Mouse (Mus musculus) G1E (cell line): ENCODE results near the gene Arid3b. TPM values are rescaled to one million over a fixed set of nuclear protein-coding genes. Genes with fewer than 3 reads are reported as not detected.
A peak's percentile ranks its signal among the peaks of the same experiment; 100 is the strongest.

Experiments used
- ATAC-seq: 2 replicates; pipeline ENCODE4 v1.8.0; 2016; ENCODE audit warnings: mild to moderate bottlenecking; ENCODE audit not compliant: insufficient number of reproducible peaks, poor library complexity, low FRiP score, severe bottlenecking; ENCODE audit errors: extremely low read depth
- DNase-seq: peaks from one replicate; pipeline ENCODE4 v3.0.0; 2012; ENCODE audit warnings: low spot score
- H3K27me3 ChIP-seq: 2 replicates; pipeline ENCODE4 v1.6.1; 2012; ENCODE audit warnings: mild to moderate bottlenecking, low read length, inconsistent platforms; ENCODE audit not compliant: insufficient read depth
- H3K36me3 ChIP-seq: replicated peaks from 2 replicates; pipeline ENCODE3; 2012; ENCODE audit warnings: mild to moderate bottlenecking, inconsistent platforms
- H3K4me1 ChIP-seq: 2 replicates; pipeline ENCODE4 v1.6.1; 2012; ENCODE audit warnings: low read depth, low read length, inconsistent platforms, mixed read lengths; ENCODE audit not compliant: insufficient read depth
- H3K4me3 ChIP-seq: 2 replicates; pipeline ENCODE4 v1.5.1; 2012; ENCODE audit warnings: low read depth, mild to moderate bottlenecking, inconsistent platforms, low read length, moderate library complexity, mixed read lengths
- H3K9me3 ChIP-seq: replicated peaks from 2 replicates; pipeline ENCODE4 v1.6.1; 2012; ENCODE audit warnings: inconsistent platforms
- CTCF ChIP-seq: IDR thresholded peaks from 2 replicates; pipeline ENCODE4 v1.5.1; 2012; ENCODE audit warnings: low read depth, low read length, inconsistent platforms, mixed read lengths
- GATA1 ChIP-seq: IDR thresholded peaks from 2 replicates; pipeline ENCODE4 v1.6.1; 2012; ENCODE audit warnings: borderline replicate concordance, low read length, inconsistent platforms, mixed read lengths
- GATA2 ChIP-seq: IDR thresholded peaks from 2 replicates; pipeline ENCODE4 v1.6.1; 2012; ENCODE audit warnings: low read depth, low read length, inconsistent platforms, borderline replicate concordance
- POLR2AphosphoS5 ChIP-seq: IDR thresholded peaks from 2 replicates; pipeline ENCODE4 v1.6.1; 2012; ENCODE audit warnings: low read depth, low read length, inconsistent platforms; ENCODE audit not compliant: insufficient replicate concordance
- TAL1 ChIP-seq: conservative IDR thresholded peaks from 2 replicates; pipeline ENCODE4 v1.6.1; 2012; ENCODE audit warnings: low read depth, low read length, inconsistent platforms, mixed read lengths
- polyA plus RNA-seq: library from polyadenylated mRNA; stranded (reverse); fragments of >175 nt; gene quantifications from 2 replicates; pipeline ENCODE4 v1.2.3, GENCODE M21; 2012
- total RNA-seq, 2 experiments: library from RNA; stranded (forward) in 1 of 2; stranded (reverse) in 1 of 2; fragments of 200-1000 nt in 1 of 2; fragments of >200 nt in 1 of 2; fragmentation: Nextera tagmentation in 1 of 2; gene quantifications; 2 replicates each; pipeline ENCODE4 v1.2.3; 2014 to 2017

Gene Arid3b
- total and polyA plus RNA-seq, 3 experiments: 6.1 to 19.5 (median 7.4) TPM

GRCm38 (mm10) chr9:57760416-57761146 lies 76.0 kb downstream of the Arid3b start:
- ATAC-seq: no peak
- no peak overlapping the region for H3K4me3 ChIP-seq
- peaks cover 75% of the 10 kb centered on the region for H3K36me3 ChIP-seq
- no peak for TF ChIP-seq CTCF
- H3K27me3 ChIP-seq: no peaks in the 10 kb centered on the region
- DNase-seq: no peak
- H3K4me1 ChIP-seq: peaks cover 66% of the 10 kb centered on the region
- no peaks in the 10 kb centered on the region for H3K9me3 ChIP-seq

DNA sequence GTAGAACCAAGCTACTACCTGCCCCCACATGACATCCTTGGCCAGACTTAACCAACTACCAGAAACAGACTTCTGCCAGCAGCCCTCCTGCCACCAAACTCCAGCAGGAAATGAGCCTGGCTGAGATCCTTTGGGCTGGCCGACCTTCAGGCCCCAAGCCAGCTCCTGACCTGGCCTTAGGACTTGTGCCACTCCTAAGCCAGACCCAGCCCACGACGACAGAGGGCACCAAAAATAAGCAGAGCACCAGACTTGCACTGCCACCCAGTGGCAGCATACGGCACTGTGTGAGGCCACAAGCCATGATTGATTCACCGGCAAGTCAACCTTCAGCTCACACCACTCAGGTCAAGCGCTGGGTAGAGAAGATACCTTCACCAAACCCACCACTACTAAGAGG lies 77.3 kb downstream of the Arid3b start:
- Histone ChIP-seq H3K36me3 (peaks cover 87% of the 10 kb centered on the region), H3K4me1 (peaks cover 65% of the 10 kb centered on the region), H3K9me3 (no peaks in the 10 kb centered on the region), H3K27me3 (no peaks in the 10 kb centered on the region), H3K4me3 (no peak overlapping the region; the same call in 1 of the 2 replicates)
- DNase-seq (peak; percentile 60), ATAC-seq (no peak)
- TF ChIP-seq POLR2AphosphoS5 (no peak), CTCF (peak; percentile 75), TAL1 (no peak)

- no peak for ATAC-seq
- H3K27me3 ChIP-seq: no peaks in the 10 kb centered on the region
- no peaks in the 10 kb centered on the region for H3K9me3 ChIP-seq
- DNase-seq: no peak
- no peak overlapping the region for H3K4me3 ChIP-seq
- H3K36me3 ChIP-seq: peaks cover 95% of the 10 kb centered on the region
- TF ChIP-seq CTCF (no peak), GATA2 (no peak), TAL1 (no peak)
- H3K4me1 ChIP-seq: peaks cover 60% of the 10 kb centered on the region
These were observed 78.1 kb downstream of the Arid3b start for GRCm38 (mm10) chr9:57758528-57758927.

- Histone ChIP-seq H3K9me3 (no peaks in the 10 kb centered on the region), H3K36me3 (peaks cover 97% of the 10 kb centered on the region), H3K27me3 (no peaks in the 10 kb centered on the region), H3K4me3 (no peak overlapping the region), H3K4me1 (peaks cover 53% of the 10 kb centered on the region)
- DNase-seq (no peak), ATAC-seq (no peak)
- TF ChIP-seq CTCF (no peak), POLR2AphosphoS5 (no peak), GATA1 (no peak), GATA2 (no peak), TAL1 (no peak)
These were observed 79.0 kb downstream of the Arid3b start for GRCm38 (mm10) chr9:57757578-57757977.

DNA sequence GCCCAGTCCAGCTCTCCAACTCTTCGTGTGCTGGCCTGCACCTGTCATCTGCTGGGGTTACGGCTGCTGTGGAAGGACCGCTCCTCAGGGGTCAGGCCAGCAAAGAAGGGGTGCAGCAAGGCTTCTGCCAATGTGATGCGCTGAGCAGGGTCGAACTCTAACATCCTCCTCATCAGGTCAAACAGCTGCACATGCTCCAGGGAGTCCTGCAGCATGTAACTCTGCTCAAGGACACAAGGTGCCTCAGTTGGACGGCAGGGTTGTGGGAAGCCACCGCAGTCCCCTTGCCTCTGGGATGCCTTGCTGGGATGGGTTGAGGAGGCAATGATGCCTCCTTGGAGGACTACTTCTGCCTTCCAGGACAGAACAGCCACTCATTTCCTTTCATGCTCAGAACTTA lies 85.7 kb downstream of the Arid3b start:
- DNase-seq: no peak
- Histone ChIP-seq H3K9me3 (no peaks in the 10 kb centered on the region), H3K4me3 (no peak overlapping the region), H3K27me3 (no peaks in the 10 kb centered on the region), H3K36me3 (peaks cover 100% of the 10 kb centered on the region), H3K4me1 (peaks cover 11% of the 10 kb centered on the region)
- TF ChIP-seq GATA1: no peak
- TF ChIP-seq GATA2: no peak
- no peak for TF ChIP-seq CTCF
- TF ChIP-seq TAL1: no peak
- no peak for TF ChIP-seq POLR2AphosphoS5
- ATAC-seq: no peak

GRCm38 (mm10) chr9:57748831-57749230 lies 87.8 kb downstream of the Arid3b start:
- ATAC-seq: no peak
- no peak overlapping the region for H3K4me3 ChIP-seq
- peaks cover 99% of the 10 kb centered on the region for H3K36me3 ChIP-seq
- no peaks in the 10 kb centered on the region for H3K9me3 ChIP-seq
- DNase-seq: no peak
- H3K27me3 ChIP-seq: no peaks in the 10 kb centered on the region
- TF ChIP-seq CTCF: no peak
- TF ChIP-seq GATA2: no peak
- H3K4me1 ChIP-seq: peaks cover 14% of the 10 kb centered on the region

- Histone ChIP-seq H3K27me3 (no peaks in the 10 kb centered on the region), H3K4me1 (peaks cover 12% of the 10 kb centered on the region), H3K4me3 (no peak overlapping the region), H3K9me3 (no peaks in the 10 kb centered on the region), H3K36me3 (peaks cover 98% of the 10 kb centered on the region)
- no peak for DNase-seq
- no peak for TF ChIP-seq CTCF
- TF ChIP-seq POLR2AphosphoS5: no peak
- TF ChIP-seq GATA2: no peak
- TF ChIP-seq GATA1: no peak
- TF ChIP-seq TAL1: no peak
- no peak for ATAC-seq
These were observed 88.5 kb downstream of the Arid3b start for GRCm38 (mm10) chr9:57748137-57748536.
